Mouse (Mus musculus) left cerebral cortex, adult 2 months (tissue): ENCODE measurements at regions not wholly inside any gene's neighbourhood (a gene's known extent, or its start where the extent isn't known, plus 50 kb on each side); places are given as distances from the start of the nearest gene placed in this dataset.

Experiments
- DNase-seq, 2 experiments: peaks; one replicate each; pipeline ENCODE4 v3.0.0; 2021 to 2022; ENCODE audit warnings: low spot score in 2 of 2, mixed read lengths in 1 of 2; ENCODE audit errors: extremely low spot score in 1 of 2
- H3K27ac ChIP-seq: fragments of 200-600 bp; 2 replicates; pipeline ENCODE4 v1.8.1; 2022
- H3K4me3 ChIP-seq: fragments of 200-600 bp; 2 replicates; pipeline ENCODE4 v1.8.1; 2022
- CTCF ChIP-seq: fragments of 200-600 bp; IDR thresholded peaks from 2 replicates; pipeline ENCODE4 v1.8.1; 2022; ENCODE audit warnings: antibody characterized with exemption, mild to moderate bottlenecking, moderate library complexity
- intact Hi-C: fragments of 180-260 bp; cut with DNase I; formaldehyde crosslinking; loops from one replicate; pipeline ENCODE4 v1.15.1; 2025

GRCm38 (mm10) chr9:113346531-113346930, 361.5 kb downstream of the Pdcd6ip start:
- TF ChIP-seq CTCF: no peak
- intact Hi-C loops: loop anchor here (10.0 kb wide), 1 partner anchor 1112 kb away; the partner anchor contains the start of gene Arpp21
- peak overlapping the region; percentile 86 for H3K27ac ChIP-seq
- DNase-seq: peak; percentile 31 to 55
- H3K4me3 ChIP-seq: no peak overlapping the region

- intact Hi-C loops: loop anchor here (1.0 to 10.0 kb wide), 9 partner anchors 40 to 1107 kb away; partner anchors contain the start of gene Arpp21
- DNase-seq: peak; percentile 40 to 41
- peak; percentile 27 for TF ChIP-seq CTCF
- Histone ChIP-seq H3K4me3 (no peak overlapping the region), H3K27ac (peak overlapping the region; percentile 87; the same call in 1 of the 2 replicates)
Measured at GRCm38 (mm10) chr9:113342131-113342530, 365.9 kb downstream of the Pdcd6ip start.

GRCm38 (mm10) chr9:113340838-113341237, 367.2 kb downstream of the Pdcd6ip start:
- DNase-seq: peak; percentile 22 to 49
- TF ChIP-seq CTCF: no peak
- intact Hi-C loops: loop anchor here (5.0 to 10.0 kb wide), 6 partner anchors 39 to 1106 kb away; partner anchors contain the start of gene Arpp21
- no peak overlapping the region for H3K4me3 ChIP-seq
- H3K27ac ChIP-seq: peak overlapping the region; percentile 87

- DNase-seq: no peak
- intact Hi-C loops: loop anchor here (5.0 to 10.0 kb wide), 6 partner anchors 38 to 1105 kb away; partner anchors contain the start of gene Arpp21
- Histone ChIP-seq H3K4me3 (no peak overlapping the region), H3K27ac (peak overlapping the region; percentile 87)
- TF ChIP-seq CTCF: no peak
Measured at GRCm38 (mm10) chr9:113340036-113340435, 368.0 kb downstream of the Pdcd6ip start.

GRCm38 (mm10) chr9:113324489-113324888, 383.6 kb downstream of the Pdcd6ip start:
- no peak for DNase-seq
- intact Hi-C loops: no loop called here
- Histone ChIP-seq H3K27ac (no peak overlapping the region), H3K4me3 (no peak overlapping the region)
- TF ChIP-seq CTCF: no peak

DNA sequence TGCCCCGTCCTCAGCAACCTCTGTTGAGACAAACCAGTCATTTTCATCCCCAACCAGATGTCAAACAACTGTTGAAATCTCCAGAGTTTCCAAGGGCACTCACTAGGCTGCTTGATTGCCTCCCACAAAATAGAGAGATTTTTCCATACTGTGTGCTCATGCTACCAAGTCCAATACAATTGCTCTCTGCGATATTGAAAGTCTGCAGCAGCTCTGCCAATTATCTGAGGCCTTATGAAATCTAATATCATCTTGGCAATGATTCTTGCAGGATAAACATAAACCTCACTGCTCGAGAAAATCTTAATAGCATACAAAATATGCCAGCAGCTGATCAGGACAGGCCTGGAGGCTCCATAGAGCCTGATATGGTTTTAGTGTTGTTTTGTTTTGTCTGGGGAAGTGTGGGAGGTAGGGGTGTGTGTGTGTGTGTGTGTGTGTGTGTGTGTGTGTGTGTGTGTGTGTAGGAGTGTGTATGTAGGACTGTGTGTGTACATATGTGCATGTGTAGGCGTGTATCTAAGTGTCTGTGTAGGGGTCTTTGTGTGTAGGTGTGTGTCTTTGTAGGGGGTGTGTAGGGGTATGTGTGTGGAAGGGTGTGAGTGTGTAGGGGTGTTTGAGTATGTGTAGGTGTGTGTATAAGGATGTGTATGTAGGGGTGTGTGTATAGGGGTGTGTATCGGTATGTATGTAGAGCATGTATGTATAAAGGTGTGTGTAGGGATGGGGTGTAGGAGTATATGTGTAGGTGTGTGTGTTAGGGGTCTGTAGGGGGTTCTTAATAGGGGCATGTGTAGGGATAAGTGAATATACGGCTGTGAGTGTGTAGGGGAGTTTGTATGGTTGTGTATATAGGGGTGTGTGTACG, 398.1 kb downstream of the Pdcd6ip start:
- no peak for TF ChIP-seq CTCF
- intact Hi-C loops: no loop called here
- DNase-seq: no peak
- H3K4me3 ChIP-seq: no peak overlapping the region
- no peak overlapping the region for H3K27ac ChIP-seq

- peak overlapping the region; percentile 82 for H3K27ac ChIP-seq
- intact Hi-C loops: no loop called here
- DNase-seq: no peak
- no peak overlapping the region for H3K4me3 ChIP-seq
- no peak for TF ChIP-seq CTCF
Measured at GRCm38 (mm10) chr9:113305761-113306160, 402.3 kb downstream of the Pdcd6ip start.

GRCm38 (mm10) chr9:113302429-113302828, 405.6 kb downstream of the Pdcd6ip start:
- Histone ChIP-seq H3K4me3 (no peak overlapping the region), H3K27ac (peak overlapping the region; percentile 83)
- DNase-seq: no peak
- intact Hi-C loops: loop anchor here (5.0 kb wide), 2 partner anchors 40 to 120 kb away; no protein-coding TSS in a partner anchor
- TF ChIP-seq CTCF: no peak

DNA sequence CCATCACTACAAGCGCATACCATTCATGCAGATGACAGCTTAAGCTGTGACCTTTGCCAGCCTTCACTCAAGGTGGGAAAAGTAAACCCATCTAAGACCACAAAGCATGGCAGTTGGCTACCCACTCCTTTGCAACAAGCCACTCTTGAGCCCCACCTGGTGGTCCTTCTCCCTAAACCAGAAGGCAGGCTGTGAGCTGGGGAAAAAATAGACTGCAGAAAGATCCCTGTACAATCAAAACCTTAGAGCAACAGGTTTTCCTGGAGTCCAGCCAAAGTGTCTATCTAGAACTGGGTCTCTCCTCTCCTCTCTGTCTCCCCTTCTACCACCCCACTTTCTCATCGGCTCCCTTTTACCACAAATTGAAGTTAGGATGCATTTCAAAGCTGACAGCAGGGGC, 407.2 kb downstream of the Pdcd6ip start:
- peak; percentile 50 for TF ChIP-seq CTCF
- intact Hi-C loops: loop anchor here (5.0 kb wide), 2 partner anchors 41 to 121 kb away; no protein-coding TSS in a partner anchor

DNA sequence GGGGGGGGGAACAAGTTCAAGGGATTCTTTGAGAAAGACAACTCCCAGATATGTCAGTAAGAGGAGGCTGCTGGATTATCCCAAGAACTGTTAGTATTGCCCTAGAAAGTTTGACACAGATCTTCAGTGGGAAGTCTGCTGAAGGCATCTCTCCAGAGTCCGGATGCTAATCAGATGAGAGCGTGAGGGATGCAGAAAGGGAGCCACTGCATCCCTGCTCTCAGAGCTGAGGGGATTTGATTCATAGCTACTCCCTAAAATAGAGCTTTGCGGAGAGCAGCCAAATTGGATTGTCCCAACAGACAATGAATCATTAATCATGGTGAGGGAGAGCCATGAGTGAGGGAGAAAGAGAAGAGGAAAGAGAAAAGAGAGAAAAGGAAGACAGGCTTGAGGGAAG, 408.2 kb downstream of the Pdcd6ip start:
- no peak overlapping the region for H3K4me3 ChIP-seq
- no peak for DNase-seq
- no peak for TF ChIP-seq CTCF
- intact Hi-C loops: loop anchor here (5.0 kb wide), 4 partner anchors 38 to 123 kb away; no protein-coding TSS in a partner anchor
- peak overlapping the region; percentile 50; the same call in 1 of the 2 replicates for H3K27ac ChIP-seq

More for the DNA sequence above, 407.2 kb downstream of the Pdcd6ip start:
- DNase-seq: peak; percentile 41 to 55
- H3K27ac ChIP-seq: peak overlapping the region; percentile 83
- no peak overlapping the region for H3K4me3 ChIP-seq

- intact Hi-C loops: loop anchor here (5.0 kb wide), 2 partner anchors 34 to 119 kb away; no protein-coding TSS in a partner anchor
- Histone ChIP-seq H3K27ac (peak overlapping the region; percentile 82), H3K4me3 (no peak overlapping the region)
- no peak for DNase-seq
- TF ChIP-seq CTCF: peak; percentile 11; the same call in 1 of the 2 replicates
Measured at GRCm38 (mm10) chr9:113295850-113296467, 412.1 kb downstream of the Pdcd6ip start.

DNA sequence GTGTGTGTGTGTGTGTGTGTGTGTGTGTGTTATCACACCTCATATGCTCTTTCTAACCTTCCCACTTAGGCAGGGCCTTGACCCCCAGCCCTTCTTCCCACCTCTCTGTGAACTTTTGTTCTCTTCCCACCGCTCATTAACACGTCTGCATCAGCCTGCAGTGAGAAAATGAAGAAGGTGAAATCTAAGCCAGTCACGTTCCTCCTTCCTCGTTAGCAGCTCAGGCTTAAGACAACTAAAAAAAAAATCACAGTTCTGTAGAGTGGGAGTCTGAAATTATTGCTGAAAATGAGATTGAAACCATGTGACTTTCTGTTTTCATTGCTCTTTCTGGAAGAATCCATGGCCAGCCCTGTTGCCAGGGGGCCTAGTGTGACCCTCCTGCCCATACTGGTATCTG, 420.7 kb downstream of the Pdcd6ip start:
- H3K27ac ChIP-seq: peak overlapping the region; percentile 77; the same call in 1 of the 2 replicates
- intact Hi-C loops: no loop called here
- TF ChIP-seq CTCF: no peak
- DNase-seq: no peak
- no peak overlapping the region for H3K4me3 ChIP-seq
